Mouse (Mus musculus): ENCODE measurements around the gene Ppard. TPM values are rescaled to one million over a fixed set of nuclear protein-coding genes. Genes with fewer than 3 reads are reported as not detected.

Ppard gene
- polyA plus RNA-seq, 1 experiment from 2014 or later = 2.2 TPM

- Histone ChIP-seq H3K9me3 (no peaks in the 10 kb centered on the region), H3K9ac (replicated peaks) (peak overlapping the region; percentile 77), H3K27ac (replicated peaks) (peak overlapping the region; percentile 55), H3K36me3 (no peaks in the 10 kb centered on the region), H3K4me1 (peaks cover 48% of the 10 kb centered on the region), H3K27me3 (peaks cover 51% of the 10 kb centered on the region), H3K4me3 (peak overlapping the region; percentile 63), H3K4me2 (replicated peaks) (peak overlapping the region; percentile 88)
- WGBS = under 1% methylated on average over 52 of the region's 54 CpGs
- peak; percentile 39 for ATAC-seq (ENCODE audit: low FRiP score, low read depth)
These were observed 117.5 kb downstream of the Ppard start for GRCm38 (mm10) chr17:28349901-28350465.

- peaks cover 41% of the 10 kb centered on the region for H3K4me1 ChIP-seq
- H3K9ac ChIP-seq (replicated peaks) = peak within 1 kb of the TSS; percentile 77
- peak; percentile 78 for ATAC-seq (ENCODE audit: low FRiP score, low read depth)
- no peaks in the 10 kb centered on the region for H3K9me3 ChIP-seq
- H3K36me3 ChIP-seq = no peaks in the 10 kb centered on the region
- under 1% methylated on average over 73 of the region's 73 CpGs for WGBS
- peak within 1 kb of the TSS; percentile 63 for H3K4me3 ChIP-seq
- H3K27me3 ChIP-seq = peaks cover 51% of the 10 kb centered on the region
- H3K27ac ChIP-seq (replicated peaks) = peak within 1 kb of the TSS; percentile 65
- peak within 1 kb of the TSS; percentile 88 for H3K4me2 ChIP-seq (replicated peaks)
These were observed 118.2 kb downstream of the Ppard start, which contains the start of gene Tead3 for GRCm38 (mm10) chr17:28350466-28351352. Gene Tead3 (minus strand): TSS chr17:28350817.

Other genes with a start within 250 kb of the Ppard start
- gene Tcp11, start 152.1 kb upstream of the Ppard start, polyA plus RNA-seq (2016; fragmentation: Nextera tagmentation; extraction: Ambion mirVana) = 1.4 and 1.9 TPM in 2 replicates
- gene Scube3, start 90.6 kb upstream of the Ppard start, polyA plus RNA-seq (2016; fragmentation: Nextera tagmentation; extraction: Ambion mirVana) = 9.7 and 10.7 TPM in 2 replicates
- 49.7 and 52.6 TPM in 2 replicates for gene Zfp523, start 55.6 kb upstream of the Ppard start, polyA plus RNA-seq (2016; fragmentation: Nextera tagmentation; extraction: Ambion mirVana)
- 3.1 and 3.7 TPM in 2 replicates for gene Def6, start 24.9 kb upstream of the Ppard start, polyA plus RNA-seq (2016; fragmentation: Nextera tagmentation; extraction: Ambion mirVana)
- 28.5 and 30.5 TPM in 2 replicates for gene Fance, start 80.8 kb downstream of the Ppard start, polyA plus RNA-seq (2016; fragmentation: Nextera tagmentation; extraction: Ambion mirVana)
- 329 and 373 TPM in 2 replicates for gene Rpl10a, start 95.8 kb downstream of the Ppard start, polyA plus RNA-seq (2016; fragmentation: Nextera tagmentation; extraction: Ambion mirVana)
- 5.2 and 5.7 TPM in 2 replicates for gene Tead3, start 118.1 kb downstream of the Ppard start, polyA plus RNA-seq (2016; fragmentation: Nextera tagmentation; extraction: Ambion mirVana)
- gene Tulp1, start 132.5 kb downstream of the Ppard start, polyA plus RNA-seq (2016; fragmentation: Nextera tagmentation; extraction: Ambion mirVana) = 4.9 and 5.1 TPM in 2 replicates